In the genomic region with DNA sequence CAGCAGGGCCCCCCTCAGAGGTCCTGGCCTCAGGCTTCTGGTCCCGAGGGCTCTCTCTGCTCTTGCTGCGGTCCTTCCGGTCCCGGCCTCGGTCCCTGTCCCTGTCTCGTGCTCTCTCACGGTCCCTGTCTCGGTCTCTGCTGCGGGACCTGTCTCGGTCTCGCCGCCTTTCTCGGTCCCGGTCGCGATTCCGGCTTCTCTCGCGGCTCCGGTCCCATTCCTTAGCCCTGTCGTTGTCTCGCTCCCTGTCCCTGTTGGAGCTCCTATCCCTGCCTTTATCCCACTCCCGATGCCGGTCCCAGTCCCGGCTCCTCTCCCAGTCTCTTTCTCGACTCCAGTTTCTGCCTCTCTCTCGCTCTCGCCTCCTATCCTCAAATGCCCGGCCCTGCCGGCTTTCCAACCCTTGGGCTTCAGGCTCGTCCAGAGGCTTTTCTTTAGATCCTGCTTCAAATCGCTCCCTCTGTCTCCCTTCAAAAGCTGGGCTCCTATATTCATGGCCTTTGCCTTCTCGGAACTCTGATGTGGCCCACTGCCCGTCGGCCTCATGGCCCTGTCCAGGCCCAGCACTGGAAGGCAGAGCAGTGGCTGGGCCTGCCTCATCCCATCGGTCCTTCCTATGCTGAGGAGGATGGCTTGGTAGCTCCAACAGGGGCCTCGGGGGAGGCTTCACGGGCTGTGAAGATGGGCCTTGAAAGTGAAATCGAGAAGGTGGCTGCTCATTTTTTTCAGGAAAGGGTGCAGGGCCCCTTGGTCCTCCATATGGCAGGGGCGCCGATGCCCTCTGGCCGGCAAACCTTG, we compare ENCODE assay signal across 8 mouse cellular contexts. TPM values are rescaled to one million over a fixed set of nuclear protein-coding genes. Genes with fewer than 3 reads are reported as not detected.
DNase-seq lines count a peak whose midpoint lies in the region; ATAC-seq and TF ChIP-seq lines count a peak whose summit lies in the region.

No protein-coding gene starts in this region.

- TF ChIP-seq POLR2A in thymus, adult 2 months (IDR thresholded peaks at IDR 0.05; ENCODE audit: control insufficient read depth, extremely low read depth, insufficient read depth, low read length, poor library complexity): no peak

- H3K4me3 ChIP-seq in kidney, embryonic 14.5 days (ENCODE audit: low read length): peak overlapping the region; percentile 9
- H3K4me3 ChIP-seq in hindbrain, embryonic 14.5 days (replicated peaks; ENCODE audit: low read length): no peak overlapping the region
- no peak overlapping the region for H3K4me3 ChIP-seq in midbrain, embryonic 15.5 days
- no peak overlapping the region for H3K4me3 ChIP-seq in thymus, adult 2 months (ENCODE audit: control insufficient read depth, insufficient read depth, low read length)

- 26% methylated on average over 42 of the region's 42 CpGs for WGBS in kidney, embryonic 14.5 days
- WGBS in hindbrain, embryonic 14.5 days: 25% methylated on average over 42 of the region's 42 CpGs
- 29% methylated on average over 42 of the region's 42 CpGs for WGBS in midbrain, embryonic 15.5 days
- 65% methylated on average over 42 of the region's 42 CpGs for WGBS in thymus, adult 2 months

- H3K4me1 ChIP-seq in kidney, embryonic 14.5 days (ENCODE audit: control insufficient read depth, insufficient read depth, low read length): 0 out of 2 replicates have a peak, but pooled peaks cover 3% of the 10 kb centered on the region
- peaks cover 3% of the 10 kb centered on the region; the same call in 1 of the 2 replicates for H3K4me1 ChIP-seq in hindbrain, embryonic 14.5 days (replicated peaks; ENCODE audit: control insufficient read depth, insufficient read depth, low read length)
- H3K4me1 ChIP-seq in midbrain, embryonic 15.5 days: peaks cover 7% of the 10 kb centered on the region; the same call in 1 of the 2 replicates
- no peaks in the 10 kb centered on the region for H3K4me1 ChIP-seq in thymus, adult 2 months (replicated peaks; ENCODE audit: control insufficient read depth, insufficient read depth, low read length)

- peak overlapping the region; percentile 15 for H3K4me2 ChIP-seq in kidney, embryonic 14.5 days (replicated peaks; ENCODE audit: low read depth, low read length)
- H3K4me2 ChIP-seq in hindbrain, embryonic 14.5 days (replicated peaks): peak overlapping the region; percentile 46
- peak overlapping the region; percentile 30 for H3K4me2 ChIP-seq in midbrain, embryonic 15.5 days

- H3K27me3 ChIP-seq in kidney, embryonic 14.5 days (ENCODE audit: control insufficient read depth, insufficient read depth, low read length): no peaks in the 10 kb centered on the region
- no peaks in the 10 kb centered on the region for H3K27me3 ChIP-seq in hindbrain, embryonic 14.5 days (ENCODE audit: control insufficient read depth, insufficient read depth, low read length)
- H3K27me3 ChIP-seq in midbrain, embryonic 15.5 days (replicated peaks): no peaks in the 10 kb centered on the region
- no peaks in the 10 kb centered on the region for H3K27me3 ChIP-seq in thymus, adult 2 months (ENCODE audit: control insufficient read depth, insufficient read depth, low read length)

- H3K36me3 ChIP-seq in kidney, embryonic 14.5 days (ENCODE audit: control insufficient read depth, insufficient read depth, low read length): peaks cover 26% of the 10 kb centered on the region
- peaks cover 25% of the 10 kb centered on the region for H3K36me3 ChIP-seq in hindbrain, embryonic 14.5 days (replicated peaks; ENCODE audit: control insufficient read depth, insufficient read depth)
- 0 out of 2 replicates have a peak, but pooled peaks cover 6% of the 10 kb centered on the region for H3K36me3 ChIP-seq in midbrain, embryonic 15.5 days (replicated peaks)
- peaks cover 9% of the 10 kb centered on the region; the same call in 1 of the 2 replicates for H3K36me3 ChIP-seq in thymus, adult 2 months (ENCODE audit: control insufficient read depth, insufficient read depth, low read length)

- DNase-seq in kidney, adult 9 months: no peak
- DNase-seq in cerebellum, postnatal 36 days: peak; percentile 21 to 28
- DNase-seq in hindbrain, embryonic 14.5 days (ENCODE audit: low spot score): no peak
- no peak for DNase-seq in left cerebral cortex, adult 11 months (ENCODE audit: low spot score)
- no peak for DNase-seq in urinary bladder, adult 2 months (ENCODE audit: low spot score)
- no peak for DNase-seq in thymus, adult 2 months

- peak overlapping the region; percentile 50 for H3K9ac ChIP-seq in kidney, embryonic 14.5 days (ENCODE audit: low read depth, low read length)
- H3K9ac ChIP-seq in hindbrain, embryonic 14.5 days: peak overlapping the region; percentile 1
- peak overlapping the region; percentile 15; the same call in 1 of the 2 replicates for H3K9ac ChIP-seq in midbrain, embryonic 15.5 days

- peak; percentile 71 for ATAC-seq in kidney, embryonic 14.5 days (ENCODE audit: low FRiP score, low TSS enrichment)
- no peak for ATAC-seq in hindbrain, embryonic 14.5 days (ENCODE audit: low FRiP score)
- 0 out of 2 replicates have a peak, but pooled peaks have one; percentile 29 for ATAC-seq in midbrain, embryonic 15.5 days (replicated peaks)

- no peak for TF ChIP-seq CTCF in thymus, adult 2 months (IDR thresholded peaks at IDR 0.05; ENCODE audit: borderline replicate concordance, control insufficient read depth, extremely low read depth, insufficient read depth, low read length, poor library complexity)

- no peak overlapping the region for H3K27ac ChIP-seq in kidney, embryonic 14.5 days (ENCODE audit: low read depth, low read length)
- H3K27ac ChIP-seq in hindbrain, embryonic 14.5 days: no peak overlapping the region
- H3K27ac ChIP-seq in midbrain, embryonic 15.5 days: no peak overlapping the region
- H3K27ac ChIP-seq in thymus, adult 2 months (ENCODE audit: control insufficient read depth, insufficient read depth, low read length): no peak overlapping the region

- H3K9me3 ChIP-seq in kidney, embryonic 14.5 days (ENCODE audit: control insufficient read depth, low read length): no peaks in the 10 kb centered on the region
- no peaks in the 10 kb centered on the region for H3K9me3 ChIP-seq in hindbrain, embryonic 14.5 days (ENCODE audit: control insufficient read depth, low read length)
- no peaks in the 10 kb centered on the region for H3K9me3 ChIP-seq in midbrain, embryonic 15.5 days

RNA-seq across cellular contexts. Expression of gene Tcfl5, which starts 17.0 kb away (rescaled TPM):
- 0.22 and 0.40 TPM in 2 replicates for polyA plus RNA-seq in kidney, embryonic 14.5 days (2014; fragmentation: Nextera tagmentation; extraction: Ambion mirVana)
- 0.87 and 0.99 TPM in 2 replicates for polyA plus RNA-seq in hindbrain, embryonic 14.5 days (2014; fragmentation: Nextera tagmentation; extraction: Ambion mirVana)
- polyA plus RNA-seq in midbrain, embryonic 15.5 days (2015; fragmentation: Nextera tagmentation; extraction: Ambion mirVana): 0.30 and 0.43 TPM in 2 replicates
- 0.37 and 0.62 TPM in 2 replicates for polyA plus RNA-seq in urinary bladder, adult 2 months (2012; rRNA removed)
- 0.09 TPM in 1 of 2 replicates, not detected in the other for polyA plus RNA-seq in thymus, adult 2 months (2012; rRNA removed)

RNA-seq across cellular contexts. Expression of gene Dido1, which starts 50.2 kb away (rescaled TPM):
- 25.6 and 39.5 TPM in 2 replicates for polyA plus RNA-seq in kidney, embryonic 14.5 days (2014; fragmentation: Nextera tagmentation; extraction: Ambion mirVana)
- polyA plus RNA-seq in hindbrain, embryonic 14.5 days (2014; fragmentation: Nextera tagmentation; extraction: Ambion mirVana): 26.6 and 27.1 TPM in 2 replicates
- polyA plus RNA-seq in midbrain, embryonic 15.5 days (2015; fragmentation: Nextera tagmentation; extraction: Ambion mirVana): 29.0 and 30.1 TPM in 2 replicates
- 24.7 and 25.8 TPM in 2 replicates for polyA plus RNA-seq in urinary bladder, adult 2 months (2012; rRNA removed)
- 40.7 and 42.2 TPM in 2 replicates for polyA plus RNA-seq in thymus, adult 2 months (2012; rRNA removed)

RNA-seq across cellular contexts. Expression of gene Gid8, which starts 50.4 kb away (rescaled TPM):
- polyA plus RNA-seq in kidney, embryonic 14.5 days (2014; fragmentation: Nextera tagmentation; extraction: Ambion mirVana): 54.3 and 62.9 TPM in 2 replicates
- polyA plus RNA-seq in hindbrain, embryonic 14.5 days (2014; fragmentation: Nextera tagmentation; extraction: Ambion mirVana): 56.3 and 56.7 TPM in 2 replicates
- 56.1 and 60.7 TPM in 2 replicates for polyA plus RNA-seq in midbrain, embryonic 15.5 days (2015; fragmentation: Nextera tagmentation; extraction: Ambion mirVana)
- polyA plus RNA-seq in urinary bladder, adult 2 months (2012; rRNA removed): 59.7 and 64.6 TPM in 2 replicates
- 34.9 and 35.5 TPM in 2 replicates for polyA plus RNA-seq in thymus, adult 2 months (2012; rRNA removed)

Comparison
In these comparisons a context has a peak if more than half of its experiments do, and no peak if none do; other contexts are left out.
1. DNase-seq: peak in cerebellum, postnatal 36 days (2 of 2); none in kidney, adult 9 months (single experiment), hindbrain, embryonic 14.5 days (single experiment), left cerebral cortex, adult 11 months (single experiment), urinary bladder, adult 2 months (single experiment) and thymus, adult 2 months (single experiment).
2. Peak in every context shown above with its lines, with median percentiles within 50 percentile points of each other: H3K4me2 ChIP-seq and H3K9ac ChIP-seq.